Mouse (Mus musculus): ENCODE data around the gene Map7d1. TPM values are rescaled to one million over a fixed set of nuclear protein-coding genes. Genes with fewer than 3 reads are reported as not detected.

Map7d1 gene
- 59.6 TPM for total RNA-seq (2023)

GRCm38 (mm10) chr4:126256131-126256791 lies at the start of gene Map7d1:
Gene Map7d1, minus strand, starts transcription at chr4:126256343.

GRCm38 (mm10) chr4:126286492-126286891 lies 30.3 kb upstream of the Map7d1 start, which contains the start of gene Col8a2:
Gene Col8a2, plus strand, starts transcription at chr4:126286793.

GRCm38 (mm10) chr4:126262119-126262807 lies 6.1 kb upstream of the Map7d1 start, which contains the start of gene Trappc3:
Gene Trappc3, plus strand, starts transcription at chr4:126262325.

GRCm38 (mm10) chr4:126202303-126203181 lies 53.6 kb downstream of the Map7d1 start, which contains the start of gene Thrap3:
Gene Thrap3, minus strand, starts transcription at chr4:126202760.

Other genes with a start within 250 kb of the Map7d1 start
- gene Csf3r, start 231.8 kb downstream of the Map7d1 start, total RNA-seq (2023), result 4.3 TPM
- 46.9 TPM for gene Mrps15, start 209.4 kb downstream of the Map7d1 start, total RNA-seq (2023)
- gene Oscp1, start 197.8 kb downstream of the Map7d1 start, total RNA-seq (2023), result not detected
- gene Lsm10, start 159.7 kb downstream of the Map7d1 start, total RNA-seq (2023), result 14.5 TPM
- 31.3 TPM for gene Stk40, start 152.4 kb downstream of the Map7d1 start, total RNA-seq (2023)
- gene Eva1b, start 108.6 kb downstream of the Map7d1 start, total RNA-seq (2023), result 17.0 TPM
- 1.5 TPM for gene Sh3d21, start 92.9 kb downstream of the Map7d1 start, total RNA-seq (2023)
- gene Thrap3, start 53.6 kb downstream of the Map7d1 start, total RNA-seq (2023), result 559 TPM
- 31.5 TPM for gene Trappc3, start 6.0 kb upstream of the Map7d1 start, total RNA-seq (2023)
- gene Col8a2, start 30.4 kb upstream of the Map7d1 start, total RNA-seq (2023), result not detected
- gene Adprhl2, start 65.4 kb upstream of the Map7d1 start, total RNA-seq (2023), result 41.8 TPM
- gene Tekt2, start 69.3 kb upstream of the Map7d1 start, total RNA-seq (2023), result not detected
- 33.6 TPM for gene Ago3, start 173.2 kb upstream of the Map7d1 start, total RNA-seq (2023)
- gene Ago1, start 212.2 kb upstream of the Map7d1 start, total RNA-seq (2023), result 50.5 TPM